Mouse (Mus musculus): Measurements from ENCODE around the gene Lpgat1.

Gene Lpgat1

GRCm38 (mm10) chr1:191717601-191718498, at the start of gene Lpgat1:
Gene Lpgat1, plus strand, starts transcription at chr1:191717834.
- no peak for DNase-seq (ENCODE audit: low read depth, low spot score)

GRCm38 (mm10) chr1:191668030-191668429, 49.6 kb upstream of the Lpgat1 start:
- DNase-seq (ENCODE audit: low read depth, low spot score): no peak

GRCm38 (mm10) chr1:191674071-191674470, 43.6 kb upstream of the Lpgat1 start:
- no peak for DNase-seq (ENCODE audit: low read depth, low spot score)

GRCm38 (mm10) chr1:191681633-191682032, 36.0 kb upstream of the Lpgat1 start:
- no peak for DNase-seq (ENCODE audit: low read depth, low spot score)

GRCm38 (mm10) chr1:191687531-191687930, 30.1 kb upstream of the Lpgat1 start:
- no peak for DNase-seq (ENCODE audit: low read depth, low spot score)

GRCm38 (mm10) chr1:191693231-191693630, 24.4 kb upstream of the Lpgat1 start:
- no peak for DNase-seq (ENCODE audit: low read depth, low spot score)

GRCm38 (mm10) chr1:191698253-191698795, 19.3 kb upstream of the Lpgat1 start:
- DNase-seq (ENCODE audit: low read depth, low spot score): no peak

GRCm38 (mm10) chr1:191704535-191704934, 13.1 kb upstream of the Lpgat1 start:
- DNase-seq (ENCODE audit: low read depth, low spot score): no peak

GRCm38 (mm10) chr1:191706541-191707078, 11.0 kb upstream of the Lpgat1 start:
- no peak for DNase-seq (ENCODE audit: low read depth, low spot score)

GRCm38 (mm10) chr1:191709811-191710210, 7.8 kb upstream of the Lpgat1 start:
- DNase-seq (ENCODE audit: low read depth, low spot score): no peak

- DNase-seq (ENCODE audit: low read depth, low spot score): no peak
These were observed 5.3 kb upstream of the Lpgat1 start for GRCm38 (mm10) chr1:191712224-191712838.

- no peak for DNase-seq (ENCODE audit: low read depth, low spot score)
These were observed 3.8 kb upstream of the Lpgat1 start for GRCm38 (mm10) chr1:191713813-191714212.

- no peak for DNase-seq (ENCODE audit: low read depth, low spot score)
These were observed 2.5 kb upstream of the Lpgat1 start for GRCm38 (mm10) chr1:191715150-191715549.

GRCm38 (mm10) chr1:191717141-191717540, 493 bp upstream of the Lpgat1 start:
- no peak for DNase-seq (ENCODE audit: low read depth, low spot score)

- no peak for DNase-seq (ENCODE audit: low read depth, low spot score)
These were observed 1.1 kb downstream of the Lpgat1 start for GRCm38 (mm10) chr1:191718522-191719281.

- no peak for DNase-seq (ENCODE audit: low read depth, low spot score)
These were observed 1.7 kb downstream of the Lpgat1 start for GRCm38 (mm10) chr1:191719326-191719725.

GRCm38 (mm10) chr1:191720419-191720818, 2.8 kb downstream of the Lpgat1 start:
- no peak for DNase-seq (ENCODE audit: low read depth, low spot score)

GRCm38 (mm10) chr1:191722706-191723105, 5.1 kb downstream of the Lpgat1 start:
- DNase-seq (ENCODE audit: low read depth, low spot score): no peak

GRCm38 (mm10) chr1:191723675-191724074, 6.0 kb downstream of the Lpgat1 start:
- DNase-seq (ENCODE audit: low read depth, low spot score): no peak

GRCm38 (mm10) chr1:191724385-191725061, 6.9 kb downstream of the Lpgat1 start:
- DNase-seq (ENCODE audit: low read depth, low spot score): no peak

- DNase-seq (ENCODE audit: low read depth, low spot score): no peak
These were observed 15.0 kb downstream of the Lpgat1 start for GRCm38 (mm10) chr1:191732623-191733022.
